Mouse (Mus musculus): ENCODE results near the gene D1Pas1. TPM values are rescaled to one million over a fixed set of nuclear protein-coding genes. Genes with fewer than 3 reads are reported as not detected.

Gene D1Pas1
- polyA plus RNA-seq, 1 experiment from 2014 or later: 0.08 TPM

Other genes with a start within 250 kb of the D1Pas1 start
- gene Rrp15, start 218.1 kb upstream of the D1Pas1 start, polyA plus RNA-seq (2014; fragmentation: Nextera tagmentation; extraction: Ambion mirVana): 29.8 and 32.6 TPM in 2 replicates
- gene Spata17, start 248.0 kb downstream of the D1Pas1 start, polyA plus RNA-seq (2014; fragmentation: Nextera tagmentation; extraction: Ambion mirVana): 0.27 and 0.86 TPM in 2 replicates
- 13.1 and 14.7 TPM in 2 replicates for gene Gpatch2, start 248.1 kb downstream of the D1Pas1 start, polyA plus RNA-seq (2014; fragmentation: Nextera tagmentation; extraction: Ambion mirVana)